Mouse (Mus musculus) G1E-ER4 (cell line): ENCODE data around the gene Rcor2. TPM values are rescaled to one million over a fixed set of nuclear protein-coding genes. Genes with fewer than 3 reads are reported as not detected.

Experiments
- GATA1 ChIP-seq: IDR thresholded peaks from one replicate; pipeline ENCODE4 v1.8.0; 2012; ENCODE audit warnings: low read length, inconsistent platforms
- polyA plus RNA-seq: library from polyadenylated mRNA; stranded (reverse); fragments of >175 nt; gene quantifications from 2 replicates; pipeline ENCODE4 v1.2.3, GENCODE M21; 2012

Gene Rcor2
- polyA plus RNA-seq, result 39.8 and 53.6 TPM in 2 replicates

DNA sequence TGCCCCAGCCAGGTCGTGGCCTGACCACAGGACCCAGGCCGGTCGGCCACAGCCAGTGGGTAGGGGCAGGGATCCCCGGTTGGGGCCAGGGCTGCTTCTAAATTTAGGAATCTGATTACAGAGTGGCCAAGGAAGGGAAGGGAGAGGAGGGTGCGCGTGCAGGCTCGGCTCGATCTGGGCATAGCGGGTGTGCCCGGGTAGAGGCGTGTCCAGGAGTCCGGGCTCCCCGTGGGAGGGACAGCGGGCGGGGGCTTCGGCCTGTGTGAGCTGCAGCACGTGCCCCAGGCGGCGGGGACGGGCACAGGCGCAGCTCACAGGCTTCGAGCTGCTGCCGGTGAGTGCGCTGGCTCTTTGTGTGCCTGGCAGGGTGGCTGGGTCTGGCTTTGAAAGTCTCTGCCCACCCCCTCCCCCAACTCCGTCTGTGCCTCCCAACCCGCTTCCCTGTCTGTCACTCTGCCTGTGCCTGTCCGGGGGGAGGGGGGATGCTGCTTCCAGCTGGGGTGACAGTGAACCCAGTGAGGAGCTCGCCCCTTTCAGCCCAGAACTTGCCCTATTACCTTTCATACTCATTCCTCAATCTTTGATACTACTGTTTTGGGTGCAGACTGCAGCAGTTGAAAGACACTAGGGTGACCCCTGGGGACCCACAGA lies at the start of gene Rcor2:
Rcor2 (plus strand) TSS at position 235 of the 651 bp plus-strand sequence.
- no peak for TF ChIP-seq GATA1

GRCm38 (mm10) chr19:7217926-7218267 lies 49.2 kb upstream of the Rcor2 start:
- TF ChIP-seq GATA1, result no peak

DNA sequence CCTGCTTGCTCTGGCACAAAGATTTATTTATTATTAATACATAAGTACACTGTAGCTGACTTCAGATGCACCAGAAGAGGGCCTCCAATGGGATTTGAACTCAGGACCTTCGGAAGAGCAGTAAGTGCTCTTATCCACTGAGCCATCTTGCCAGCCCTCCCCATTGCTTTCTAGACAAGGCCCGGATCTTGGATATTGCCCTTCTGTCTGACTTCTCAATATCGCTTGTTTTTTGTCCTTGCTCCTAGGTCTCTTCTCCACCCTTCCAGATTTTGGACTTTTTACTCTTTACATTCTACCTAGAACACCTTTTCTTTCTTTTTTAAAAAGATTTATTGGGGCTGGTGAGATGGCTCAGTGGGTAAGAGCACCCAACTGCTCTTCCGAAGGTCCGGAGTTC lies 48.4 kb upstream of the Rcor2 start:
- no peak for TF ChIP-seq GATA1

DNA sequence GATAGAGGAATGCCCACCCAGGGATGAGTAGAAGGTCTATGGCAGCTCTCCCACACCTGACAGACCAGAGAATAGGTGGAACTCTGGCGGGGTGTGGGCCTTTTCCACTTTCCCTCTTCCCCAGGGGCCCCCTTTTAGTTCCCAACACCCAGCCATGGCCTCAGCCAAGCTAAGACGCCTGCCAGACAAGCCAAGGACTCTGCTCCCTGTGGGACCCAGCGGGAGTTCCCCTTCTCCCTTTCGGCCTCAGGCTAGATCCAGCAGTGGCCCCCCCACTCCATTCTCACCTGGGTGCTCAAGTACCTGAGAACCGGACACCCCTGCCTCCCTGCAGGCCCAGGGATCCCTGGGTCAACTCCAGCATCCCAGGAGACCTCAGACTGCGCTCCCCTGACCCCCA lies 44.9 kb upstream of the Rcor2 start:
- TF ChIP-seq GATA1, result no peak

DNA sequence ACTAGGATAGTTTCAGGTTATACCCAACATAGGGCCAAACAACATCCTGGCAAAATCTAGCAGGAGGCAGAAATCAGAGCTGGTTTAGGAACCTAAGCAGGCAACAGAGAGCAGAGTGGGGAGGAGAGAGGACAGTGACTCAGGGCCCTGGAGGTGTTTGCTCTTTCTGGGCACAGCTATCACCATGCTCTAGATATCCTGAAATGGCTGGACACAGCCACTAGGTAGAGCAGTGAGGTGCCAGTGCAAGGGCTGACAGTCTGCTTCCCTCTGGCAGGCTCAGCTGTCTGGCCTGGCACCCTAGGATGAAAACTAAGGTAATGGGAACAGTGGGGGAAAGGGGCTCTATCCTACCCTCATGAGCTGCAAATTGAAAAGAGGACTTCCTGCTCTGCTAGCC lies 43.6 kb upstream of the Rcor2 start:
- TF ChIP-seq GATA1, result no peak

DNA sequence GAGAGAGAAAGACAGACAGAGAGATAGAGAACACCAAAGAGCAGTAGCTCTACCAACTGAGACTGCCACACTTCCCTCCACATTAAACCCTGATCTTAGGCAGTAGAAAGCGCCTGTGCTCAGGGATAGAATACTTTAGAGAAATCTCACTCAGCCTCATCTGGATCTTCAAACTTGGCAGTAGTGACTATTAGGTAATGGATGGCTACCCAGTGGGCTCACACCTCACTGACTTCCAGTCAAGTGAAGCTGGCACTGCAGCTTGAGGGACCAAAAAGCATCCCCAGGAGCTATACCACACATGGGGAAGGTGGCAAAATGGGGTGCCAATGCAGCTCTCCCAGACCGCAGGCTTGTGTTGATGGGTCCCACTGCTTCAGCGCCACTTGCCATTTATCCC lies 42.9 kb upstream of the Rcor2 start:
- TF ChIP-seq GATA1, result no peak

DNA sequence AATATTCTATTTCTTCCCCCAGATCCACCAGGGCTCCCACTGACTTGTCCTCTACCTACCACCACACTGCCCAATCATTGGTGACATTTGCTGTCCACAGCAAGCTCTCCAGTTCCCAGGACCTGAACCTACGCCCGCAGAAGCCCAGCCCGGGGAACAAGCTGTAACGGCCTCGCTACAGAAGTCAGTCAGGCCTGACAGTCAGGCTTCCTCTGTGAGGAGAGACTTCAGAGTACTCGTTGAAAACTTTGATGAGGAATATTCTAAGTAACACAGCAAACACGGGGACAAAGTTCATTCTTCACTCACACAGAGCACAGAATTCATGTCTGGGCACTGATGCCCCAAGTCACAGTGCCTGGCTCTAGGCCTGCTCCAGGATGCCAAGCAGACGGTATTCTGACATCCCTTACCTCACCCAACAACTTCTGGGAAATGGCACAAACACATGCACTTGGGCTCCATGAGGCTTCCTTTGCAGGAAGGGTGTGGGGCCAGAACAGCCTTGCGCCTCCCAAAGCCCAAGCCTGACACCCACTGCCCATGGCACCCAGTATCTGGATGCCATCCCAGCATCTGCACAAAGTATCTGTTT lies 41.9 kb upstream of the Rcor2 start:
- no peak for TF ChIP-seq GATA1

- TF ChIP-seq GATA1, result no peak
Observed at GRCm38 (mm10) chr19:7226511-7226914, 40.6 kb upstream of the Rcor2 start.

GRCm38 (mm10) chr19:7234537-7235221 lies 32.4 kb upstream of the Rcor2 start:
- TF ChIP-seq GATA1, result no peak

DNA sequence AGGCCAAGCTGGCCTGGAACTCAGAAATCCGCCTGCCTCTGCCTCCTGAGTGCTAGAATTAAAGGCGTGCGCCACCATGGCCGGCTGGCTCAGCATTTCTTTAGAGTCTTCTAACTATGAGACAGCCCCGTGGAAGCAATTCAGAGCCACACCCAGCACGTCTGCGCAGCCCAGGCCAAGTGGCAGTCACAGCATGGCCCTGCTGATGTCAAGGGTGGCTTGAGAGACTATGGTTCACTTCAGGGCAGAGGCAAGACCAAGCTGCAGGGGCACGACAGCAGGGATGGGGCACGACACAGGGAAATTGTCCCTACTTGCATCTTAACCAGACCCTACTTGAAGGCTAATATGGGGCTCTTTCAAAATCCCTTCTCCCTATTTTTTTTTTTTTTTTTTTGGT lies 31.7 kb upstream of the Rcor2 start:
- TF ChIP-seq GATA1, result no peak

- no peak for TF ChIP-seq GATA1
Observed at GRCm38 (mm10) chr19:7236011-7236410, 31.1 kb upstream of the Rcor2 start.

GRCm38 (mm10) chr19:7236742-7237141 lies 30.4 kb upstream of the Rcor2 start:
- no peak for TF ChIP-seq GATA1

DNA sequence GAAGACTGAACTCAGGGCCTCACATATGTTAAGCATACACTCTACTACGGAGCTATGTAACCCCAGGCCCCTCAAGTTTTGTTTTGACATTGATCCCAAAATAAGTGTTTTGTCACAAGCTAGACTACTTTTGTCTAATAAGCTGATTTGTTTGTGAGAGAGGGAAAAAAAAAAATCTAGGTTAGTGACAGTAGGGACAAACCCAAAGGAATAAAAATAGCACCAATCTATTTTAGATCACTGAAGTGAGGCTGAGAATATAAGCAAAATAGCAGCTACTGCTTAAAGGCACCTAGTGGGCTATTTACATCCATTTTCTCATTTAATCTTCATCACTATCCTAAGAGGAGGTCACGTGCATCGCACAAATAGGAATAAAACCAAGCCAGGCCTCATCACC lies 27.6 kb upstream of the Rcor2 start:
- TF ChIP-seq GATA1, result no peak

GRCm38 (mm10) chr19:7240291-7240690 lies 26.8 kb upstream of the Rcor2 start:
- no peak for TF ChIP-seq GATA1

DNA sequence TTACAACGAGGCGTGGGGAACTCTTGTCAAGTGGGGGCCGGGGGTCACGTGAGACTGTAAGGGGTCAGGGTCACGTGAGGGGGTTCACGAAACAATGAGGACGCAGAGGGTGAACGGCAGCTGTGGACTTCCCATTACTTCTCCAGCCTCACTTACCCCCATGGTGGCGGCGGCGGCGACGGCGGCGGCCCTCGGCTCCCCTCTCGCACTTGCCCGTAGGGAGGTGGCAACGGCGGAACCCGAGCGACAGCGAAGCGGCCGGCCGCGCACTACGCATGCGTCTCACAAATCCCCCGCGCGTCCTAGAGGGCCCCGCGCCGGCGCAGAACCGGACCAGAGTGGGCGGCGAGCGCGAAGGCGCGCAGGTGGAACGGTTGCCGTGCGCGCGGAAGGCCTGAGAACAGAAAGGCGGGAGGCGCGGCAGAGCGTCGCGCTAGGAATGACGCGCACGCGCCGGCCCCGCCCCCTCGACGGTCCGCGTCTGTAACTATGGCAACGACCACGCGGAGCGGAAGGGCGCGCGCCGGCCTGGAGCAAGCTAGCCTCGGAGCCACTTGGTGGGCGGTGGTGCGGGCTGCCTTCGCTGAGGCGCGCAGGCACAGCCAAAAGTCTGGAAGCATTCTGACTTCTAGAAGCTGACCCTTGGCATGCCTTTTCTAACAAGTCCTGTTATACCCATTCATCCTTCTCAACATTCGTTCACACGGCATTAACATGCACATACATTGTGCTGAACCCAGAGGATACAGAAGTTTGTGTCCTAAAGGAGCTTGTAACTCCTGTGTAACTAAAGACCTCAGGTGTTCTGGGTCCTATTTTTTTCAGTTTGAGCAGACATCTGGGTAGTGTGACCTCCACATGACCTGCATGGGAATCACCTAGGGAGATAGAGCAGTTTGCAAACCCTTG lies 26.1 kb upstream of the Rcor2 start, which contains the start of gene Naa40:
Naa40 (minus strand) TSS at position 402 of the 909 bp plus-strand sequence.
- no peak for TF ChIP-seq GATA1

GRCm38 (mm10) chr19:7246021-7246420 lies 21.1 kb upstream of the Rcor2 start:
- no peak for TF ChIP-seq GATA1
